7 mouse cellular contexts compared by ENCODE assay signal in genomic region chr8:83972150-83973120, GRCm38 (mm10). TPM values are rescaled to one million over a fixed set of nuclear protein-coding genes. Genes with fewer than 3 reads are reported as not detected.
DNase-seq lines count a peak whose midpoint lies in the region; ATAC-seq lines count a peak whose summit lies in the region.

Prkaca (plus strand) TSS chr8:83972993.

- H3K4me2 ChIP-seq in intestine, embryonic 16.5 days (ENCODE audit: low read depth, low read length): peak within 1 kb of the TSS; percentile 93
- peak within 1 kb of the TSS; percentile 99 for H3K4me2 ChIP-seq in midbrain, embryonic 11.5 days

- intact Hi-C loops in left cerebral cortex, postnatal 36 days (cut with DNase I): loop anchor here (1.0 to 2.0 kb wide), 2 partner anchors 17 to 20 kb away; partner anchors contain the start of genes Asf1b and Gm10644

- DNase-seq in adrenal gland, adult 8-10 months: peak; percentile 99
- peak; percentile 96 for DNase-seq in embryo, embryonic 9.5 days (ENCODE audit: extremely low spot score)
- peak; percentile 92 to 97 for DNase-seq in gastrocnemius, postnatal 4 days (ENCODE audit: low spot score in 2 of 2)
- DNase-seq in left cerebral cortex, postnatal 36 days (ENCODE audit: low spot score in 2 of 2): peak; percentile 99 to 100
- peak; percentile 99 for DNase-seq in midbrain, embryonic 11.5 days (ENCODE audit: low spot score, missing footprints)
- peak; percentile 99 for DNase-seq in skeletal muscle tissue, adult 2 months (ENCODE audit: low read depth, low spot score)

- peak within 1 kb of the TSS; percentile 94 for H3K4me3 ChIP-seq in intestine, embryonic 16.5 days (ENCODE audit: low read length)
- H3K4me3 ChIP-seq in midbrain, embryonic 11.5 days (ENCODE audit: low read depth, low read length): peak within 1 kb of the TSS; percentile 92

- peak; percentile 99 for ATAC-seq in intestine, embryonic 16.5 days
- peak; percentile 100 for ATAC-seq in midbrain, embryonic 11.5 days (ENCODE audit: low FRiP score)

- H3K27ac ChIP-seq in intestine, embryonic 16.5 days (ENCODE audit: low read length): peak within 1 kb of the TSS; percentile 73
- H3K27ac ChIP-seq in midbrain, embryonic 11.5 days (ENCODE audit: low read depth, low read length): peak within 1 kb of the TSS; percentile 68

- H3K27me3 ChIP-seq in intestine, embryonic 16.5 days (replicated peaks; ENCODE audit: control insufficient read depth, insufficient read depth, low read length): no peaks in the 10 kb centered on the region
- no peaks in the 10 kb centered on the region for H3K27me3 ChIP-seq in midbrain, embryonic 11.5 days (ENCODE audit: control insufficient read depth, insufficient read depth, low read length)

- H3K9me3 ChIP-seq in intestine, embryonic 16.5 days (ENCODE audit: control insufficient read depth, low read length): no peaks in the 10 kb centered on the region
- no peaks in the 10 kb centered on the region for H3K9me3 ChIP-seq in midbrain, embryonic 11.5 days (ENCODE audit: control insufficient read depth, low read length)

- peaks cover 22% of the 10 kb centered on the region for H3K4me1 ChIP-seq in intestine, embryonic 16.5 days (ENCODE audit: control insufficient read depth, insufficient read depth, low read length)
- peaks cover 20% of the 10 kb centered on the region for H3K4me1 ChIP-seq in midbrain, embryonic 11.5 days (ENCODE audit: control insufficient read depth, insufficient read depth, low read length)

- H3K36me3 ChIP-seq in intestine, embryonic 16.5 days (ENCODE audit: control insufficient read depth, insufficient read depth, low read length): peaks cover 10% of the 10 kb centered on the region
- H3K36me3 ChIP-seq in midbrain, embryonic 11.5 days (ENCODE audit: control insufficient read depth, insufficient read depth, low read length): peaks cover 6% of the 10 kb centered on the region; the same call in 1 of the 2 replicates

- WGBS in intestine, embryonic 16.5 days: under 1% methylated on average over 86 of the region's 94 CpGs
- under 1% methylated on average over 83 of the region's 94 CpGs for WGBS in midbrain, embryonic 11.5 days

- peak within 1 kb of the TSS; percentile 91 for H3K9ac ChIP-seq in intestine, embryonic 16.5 days (ENCODE audit: low read depth, low read length)
- H3K9ac ChIP-seq in midbrain, embryonic 11.5 days (ENCODE audit: low read length): peak within 1 kb of the TSS; percentile 92

RNA-seq across cellular contexts. Expression of gene Prkaca, which starts in this region (rescaled TPM):
- total RNA-seq in adrenal gland, adult 8-10 months (2022): 100 to 1,000 TPM; 240 to 263 (median 253) TPM
- total RNA-seq in gastrocnemius, postnatal 4 days (2021): 100 to 1,000 TPM; 837 to 892 TPM
- polyA plus RNA-seq in intestine, embryonic 16.5 days (2015; fragmentation: Nextera tagmentation; extraction: Ambion mirVana): 24.6 and 77.1 TPM in 2 replicates
- 100 to 1,000 TPM; 243 to 267 TPM for total RNA-seq in left cerebral cortex, postnatal 36 days (2021)
- polyA plus RNA-seq in midbrain, embryonic 11.5 days (2014; fragmentation: Nextera tagmentation; extraction: Ambion mirVana): 139 and 156 TPM in 2 replicates

Comparison
In these comparisons a context has a peak if more than half of its experiments do, and no peak if none do; other contexts are left out.
1. Peak in every context shown above with its lines: DNase-seq, ATAC-seq, H3K4me3 ChIP-seq and H3K27ac ChIP-seq.